Mouse (Mus musculus) embryonic fibroblast, embryonic 13.5 days (primary cell): Measurements from ENCODE around the gene Nkpd1. TPM values are rescaled to one million over a fixed set of nuclear protein-coding genes. Genes with fewer than 3 reads are reported as not detected.

Experiments used
- H3K27ac ChIP-seq: 2 replicates; pipeline ENCODE4 v1.5.1; 2012; ENCODE audit warnings: low read length, control low read depth, inconsistent platforms; ENCODE audit not compliant: insufficient read depth
- H3K4me1 ChIP-seq: 2 replicates; pipeline ENCODE4 v1.6.1; 2011; ENCODE audit warnings: low read length; ENCODE audit not compliant: control insufficient read depth, insufficient read depth
- H3K4me3 ChIP-seq: 2 replicates; pipeline ENCODE4 v1.5.1; 2011; ENCODE audit warnings: mild to moderate bottlenecking, control low read depth, low read length; ENCODE audit not compliant: insufficient read depth
- CTCF ChIP-seq: IDR thresholded peaks from 2 replicates; pipeline ENCODE4 v1.5.1; 2011; ENCODE audit warnings: mild to moderate bottlenecking, control low read depth, low read length, moderate library complexity, borderline replicate concordance; ENCODE audit not compliant: insufficient read depth
- POLR2A ChIP-seq: IDR thresholded peaks from 2 replicates; pipeline ENCODE4 v1.6.1; 2011; ENCODE audit warnings: low read depth, mild to moderate bottlenecking, control low read depth, low read length, moderate library complexity
- polyA plus RNA-seq: library from polyadenylated mRNA; stranded (reverse); fragments of >200 nt; gene quantifications from 2 replicates; pipeline ENCODE4 v1.2.4, GENCODE M21; 2011; ENCODE audit warnings: low read depth; ENCODE audit not compliant: missing spikeins, insufficient read length

Gene Nkpd1
- polyA plus RNA-seq, 1 experiment, result not detected

- Histone ChIP-seq H3K27ac (no peak overlapping the region), H3K4me1 (no peaks in the 10 kb centered on the region), H3K4me3 (no peak overlapping the region)
- no peak for TF ChIP-seq CTCF
Observed at GRCm38 (mm10) chr7:19485488-19485887, 32.1 kb upstream of the Nkpd1 start.

GRCm38 (mm10) chr7:19486549-19486948 is 31.1 kb upstream of the Nkpd1 start:
- no peak for TF ChIP-seq POLR2A
- no peak for TF ChIP-seq CTCF
- no peaks in the 10 kb centered on the region for H3K4me1 ChIP-seq
- H3K4me3 ChIP-seq, result no peak overlapping the region
- no peak overlapping the region for H3K27ac ChIP-seq

GRCm38 (mm10) chr7:19489525-19489924 is 28.1 kb upstream of the Nkpd1 start:
- no peak for TF ChIP-seq POLR2A
- no peak for TF ChIP-seq CTCF
- Histone ChIP-seq H3K4me1 (no peaks in the 10 kb centered on the region), H3K27ac (no peak overlapping the region), H3K4me3 (no peak overlapping the region)

- Histone ChIP-seq H3K27ac (no peak overlapping the region), H3K4me1 (no peaks in the 10 kb centered on the region), H3K4me3 (no peak overlapping the region)
- TF ChIP-seq POLR2A, result no peak
- TF ChIP-seq CTCF, result no peak
Observed at GRCm38 (mm10) chr7:19491731-19492130, 25.9 kb upstream of the Nkpd1 start.

GRCm38 (mm10) chr7:19494751-19495474 is 22.7 kb upstream of the Nkpd1 start:
- Histone ChIP-seq H3K4me3 (no peak overlapping the region), H3K27ac (no peak overlapping the region), H3K4me1 (no peaks in the 10 kb centered on the region)
- TF ChIP-seq POLR2A (no peak), CTCF (no peak)

- H3K4me1 ChIP-seq, result no peaks in the 10 kb centered on the region
- H3K4me3 ChIP-seq, result no peak overlapping the region
- no peak overlapping the region for H3K27ac ChIP-seq
- TF ChIP-seq CTCF, result no peak
- no peak for TF ChIP-seq POLR2A
Observed at GRCm38 (mm10) chr7:19495521-19496213, 22.0 kb upstream of the Nkpd1 start.

- Histone ChIP-seq H3K27ac (no peak overlapping the region), H3K4me1 (no peaks in the 10 kb centered on the region), H3K4me3 (no peak overlapping the region)
- TF ChIP-seq POLR2A, result no peak
- no peak for TF ChIP-seq CTCF
Observed at GRCm38 (mm10) chr7:19496214-19496555, 21.5 kb upstream of the Nkpd1 start.

- H3K4me1 ChIP-seq, result 0 out of 2 replicates have a peak, but pooled peaks cover 2% of the 10 kb centered on the region
- no peak for TF ChIP-seq CTCF
- no peak overlapping the region for H3K27ac ChIP-seq
- H3K4me3 ChIP-seq, result no peak overlapping the region
Observed at GRCm38 (mm10) chr7:19498326-19498725, 19.3 kb upstream of the Nkpd1 start.

- H3K4me3 ChIP-seq, result no peak overlapping the region
- H3K27ac ChIP-seq, result no peak overlapping the region
- TF ChIP-seq CTCF, result no peak
- no peak for TF ChIP-seq POLR2A
- H3K4me1 ChIP-seq, result 0 out of 2 replicates have a peak, but pooled peaks cover 2% of the 10 kb centered on the region
Observed at GRCm38 (mm10) chr7:19500420-19501363, 16.9 kb upstream of the Nkpd1 start.

- Histone ChIP-seq H3K4me3 (no peak overlapping the region), H3K27ac (no peak overlapping the region), H3K4me1 (0 out of 2 replicates have a peak, but pooled peaks cover 2% of the 10 kb centered on the region)
- TF ChIP-seq CTCF, result no peak
- TF ChIP-seq POLR2A, result no peak
Observed at GRCm38 (mm10) chr7:19501658-19502057, 16.0 kb upstream of the Nkpd1 start.
